Mouse (Mus musculus) erythroid progenitor cell, adult 5-6 weeks (primary cell): ENCODE measurements around the gene Gm49388. TPM values are rescaled to one million over a fixed set of nuclear protein-coding genes. Genes with fewer than 3 reads are reported as not detected.

Experiments used
- ATAC-seq: replicated peaks from 2 replicates; pipeline ENCODE4 v1.8.0; 2016; ENCODE audit warnings: moderate number of reproducible peaks, mild to moderate bottlenecking, moderate TSS enrichment, inconsistent platforms; ENCODE audit not compliant: poor library complexity, low FRiP score, severe bottlenecking
- total RNA-seq, 2 experiments: library from RNA; stranded (forward) in 1 of 2; stranded (reverse) in 1 of 2; fragments of 150-400 nt in 1 of 2; fragments of 186-747, 209-891 nt in 1 of 2; gene quantifications; 2 replicates each; pipeline versions ENCODE4 v1.2.3 to v1.2.4; 2015 to 2017; ENCODE audit warnings: low replicate concordance in 2 of 2

The Gm49388 gene
- total RNA-seq, 2 experiments from 2014 or later = 4.5 to 10.9 TPM

GRCm38 (mm10) chr7:127800435-127801009 is 15.1 kb downstream of the Gm49388 start, which contains the start of gene Hsd3b7:
Gene Hsd3b7 (plus strand): TSS chr7:127800604.
- peak; percentile 58 for ATAC-seq

- no peak for ATAC-seq
Observed at GRCm38 (mm10) chr7:127801010-127801621, 15.7 kb downstream of the Gm49388 start.

DNA sequence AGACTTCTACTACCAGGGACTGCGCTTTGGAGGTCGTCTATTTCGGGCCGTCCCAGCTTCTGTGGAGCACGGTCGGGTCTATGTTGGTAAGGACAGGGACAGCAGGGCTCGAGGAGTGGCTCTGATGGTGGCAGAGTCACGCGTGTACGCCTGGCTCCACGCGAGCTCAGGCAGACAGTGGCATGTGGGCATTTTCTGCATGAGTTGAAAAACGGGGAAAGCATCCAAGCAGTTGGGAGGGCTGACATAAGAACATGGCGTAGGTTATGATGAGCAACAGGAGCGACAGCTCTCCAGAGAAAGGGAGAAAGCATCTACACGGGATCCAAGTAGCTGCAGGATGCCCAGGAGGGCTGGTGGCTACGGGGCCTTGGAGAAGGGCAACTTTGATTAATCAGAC is 16.9 kb downstream of the Gm49388 start:
- ATAC-seq = no peak

DNA sequence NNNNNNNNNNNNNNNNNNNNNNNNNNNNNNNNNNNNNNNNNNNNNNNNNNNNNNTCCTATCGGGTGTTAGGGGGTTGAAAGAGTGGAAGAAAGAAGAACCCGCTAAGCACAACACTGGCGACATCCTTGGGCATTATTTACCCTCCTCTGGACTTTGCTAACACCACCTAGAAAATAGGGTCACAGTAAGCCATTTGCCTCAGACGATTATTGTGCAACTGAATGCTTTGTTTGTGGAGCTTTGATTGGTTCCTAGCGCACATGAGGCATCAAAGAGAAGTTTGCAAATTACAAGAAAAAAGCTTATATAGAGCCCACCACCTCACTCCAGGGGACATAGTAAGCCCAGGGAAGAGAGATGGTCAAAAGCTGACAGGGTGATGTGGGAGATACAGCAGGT is 23.4 kb downstream of the Gm49388 start:
- ATAC-seq = no peak

- ATAC-seq = no peak
Observed at GRCm38 (mm10) chr7:127809846-127810245, 24.4 kb downstream of the Gm49388 start.

- no peak for ATAC-seq
Observed at GRCm38 (mm10) chr7:127810650-127811049, 25.2 kb downstream of the Gm49388 start.

DNA sequence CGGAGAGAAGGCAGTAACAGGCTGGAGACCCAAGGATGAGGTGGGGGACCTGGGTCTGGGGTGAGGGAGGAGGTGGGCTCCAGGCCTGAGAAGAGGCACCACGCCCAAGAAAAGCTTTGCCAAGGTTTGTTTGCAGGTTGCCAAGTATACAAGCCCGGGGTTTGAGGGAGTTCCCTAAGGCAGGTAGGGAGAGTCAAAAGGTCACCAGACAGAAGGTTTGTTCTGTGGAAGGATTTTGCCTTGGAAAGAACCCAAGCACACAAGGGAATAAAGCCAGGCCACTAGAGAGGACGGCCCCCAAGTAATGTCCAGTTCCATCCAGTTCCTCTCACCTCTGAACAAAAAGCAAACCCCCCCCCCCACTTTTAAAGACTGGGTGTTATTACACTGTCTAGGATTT is 25.8 kb downstream of the Gm49388 start:
- ATAC-seq = no peak

DNA sequence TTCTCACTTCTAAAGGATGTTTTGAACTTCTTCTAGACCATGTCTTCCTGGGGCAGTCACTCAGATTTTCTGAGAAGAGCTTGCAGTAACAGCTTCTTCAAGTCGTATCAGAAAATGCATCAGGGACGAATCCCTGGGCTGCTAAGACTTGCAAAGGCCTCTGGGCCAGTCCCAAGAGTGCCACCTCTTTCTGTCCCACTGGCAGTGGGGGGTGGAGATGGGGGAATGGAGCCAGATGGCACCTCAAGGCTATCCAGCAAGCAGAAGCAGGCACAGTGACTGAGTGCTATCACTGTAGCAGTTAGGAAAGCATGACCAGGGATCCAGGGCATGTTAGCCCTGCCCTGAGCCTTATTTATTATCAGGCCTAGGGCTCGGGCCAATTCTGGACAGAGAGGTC is 26.9 kb downstream of the Gm49388 start:
- ATAC-seq = no peak

DNA sequence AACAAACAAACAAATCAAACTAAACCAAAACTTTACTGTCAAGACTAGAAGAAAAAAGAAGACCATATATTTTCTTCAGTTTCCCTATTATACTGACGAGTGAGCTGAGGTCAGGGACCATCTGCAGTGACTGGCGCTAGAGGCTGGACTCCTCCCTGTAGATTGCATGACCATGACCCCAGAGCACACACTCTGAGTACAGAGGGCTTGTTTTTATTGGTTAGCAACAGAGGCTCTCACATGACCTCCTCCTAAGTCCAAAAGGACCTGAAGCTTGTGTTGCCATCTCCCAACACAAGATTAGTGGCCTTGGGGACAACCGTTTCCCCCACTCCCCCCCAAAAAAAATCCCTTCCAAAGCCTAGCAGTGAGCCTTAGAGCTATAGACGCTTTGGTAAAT is 28.4 kb downstream of the Gm49388 start:
- no peak for ATAC-seq

DNA sequence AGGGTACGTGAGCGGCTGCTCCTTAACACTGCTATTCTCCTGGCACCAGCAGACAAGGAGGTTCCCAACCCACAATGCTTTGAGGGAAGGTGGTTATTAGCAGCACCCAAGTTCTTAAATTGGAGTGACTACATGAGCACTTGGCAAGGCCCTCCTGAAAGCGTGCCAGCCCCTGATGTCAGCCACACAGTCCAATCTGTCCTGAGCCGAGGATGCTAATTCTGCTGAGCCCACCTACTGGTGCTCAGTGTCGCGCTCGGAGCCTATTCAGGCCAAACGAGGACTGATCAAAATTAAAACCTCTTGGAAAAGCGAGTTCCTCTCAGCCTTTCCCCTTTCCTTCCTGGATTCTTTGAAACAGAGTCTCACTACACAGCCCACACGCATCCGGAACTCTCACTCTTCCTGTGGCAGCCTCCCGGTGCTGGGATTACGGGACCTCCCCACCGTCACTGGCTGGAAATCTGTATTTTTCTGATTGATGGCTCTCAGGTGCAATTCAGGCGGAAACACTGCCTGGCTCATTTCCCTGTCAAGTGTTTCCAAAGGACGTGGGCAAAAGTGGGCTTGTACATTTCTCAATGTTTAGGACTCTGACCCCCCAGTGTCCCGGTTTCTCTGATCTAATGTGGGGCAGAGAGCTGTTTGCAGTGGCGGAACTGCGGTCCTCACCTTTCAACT is 29.0 kb downstream of the Gm49388 start:
- no peak for ATAC-seq

GRCm38 (mm10) chr7:127815116-127815665 is 29.8 kb downstream of the Gm49388 start:
- no peak for ATAC-seq

- ATAC-seq = no peak
Observed at GRCm38 (mm10) chr7:127815954-127816821, 30.8 kb downstream of the Gm49388 start.

- no peak for ATAC-seq
Observed at GRCm38 (mm10) chr7:127817053-127817452, 31.6 kb downstream of the Gm49388 start.

- ATAC-seq = no peak
Observed at GRCm38 (mm10) chr7:127817776-127818175, 32.4 kb downstream of the Gm49388 start.

DNA sequence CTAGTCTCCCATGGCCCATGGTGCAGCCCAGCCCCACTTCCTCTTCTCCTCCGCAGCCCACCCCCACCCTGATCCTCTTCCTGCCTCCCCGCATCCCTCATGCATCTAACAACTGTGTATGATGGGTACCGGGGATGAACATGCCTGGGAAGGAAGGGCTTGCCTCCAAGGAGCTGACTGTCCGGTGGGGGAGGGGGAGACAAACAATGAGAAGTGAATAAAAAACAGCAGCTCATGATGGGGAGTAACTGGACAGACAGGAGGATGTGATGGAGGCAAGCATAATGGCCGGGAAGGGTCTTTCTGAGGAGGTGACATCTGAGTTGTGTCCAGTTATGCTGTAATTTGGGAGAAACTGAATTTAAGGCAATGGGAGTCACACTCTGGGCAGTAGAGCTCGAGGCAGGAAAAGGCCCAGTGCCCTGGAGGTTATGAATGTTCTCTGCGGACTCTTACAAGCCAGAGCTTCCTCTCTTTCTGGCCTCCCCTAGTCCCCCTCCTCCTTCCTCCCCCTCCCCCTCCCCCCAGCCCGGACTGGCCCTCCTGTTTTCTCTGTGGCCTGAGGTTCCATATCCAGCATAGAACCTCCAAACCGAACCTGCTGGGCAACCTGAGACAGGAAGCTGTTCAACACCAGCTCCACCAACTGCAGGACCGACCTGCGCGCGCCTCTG is 35.6 kb downstream of the Gm49388 start:
- ATAC-seq = no peak

GRCm38 (mm10) chr7:127822494-127822893 is 37.1 kb downstream of the Gm49388 start:
- no peak for ATAC-seq

DNA sequence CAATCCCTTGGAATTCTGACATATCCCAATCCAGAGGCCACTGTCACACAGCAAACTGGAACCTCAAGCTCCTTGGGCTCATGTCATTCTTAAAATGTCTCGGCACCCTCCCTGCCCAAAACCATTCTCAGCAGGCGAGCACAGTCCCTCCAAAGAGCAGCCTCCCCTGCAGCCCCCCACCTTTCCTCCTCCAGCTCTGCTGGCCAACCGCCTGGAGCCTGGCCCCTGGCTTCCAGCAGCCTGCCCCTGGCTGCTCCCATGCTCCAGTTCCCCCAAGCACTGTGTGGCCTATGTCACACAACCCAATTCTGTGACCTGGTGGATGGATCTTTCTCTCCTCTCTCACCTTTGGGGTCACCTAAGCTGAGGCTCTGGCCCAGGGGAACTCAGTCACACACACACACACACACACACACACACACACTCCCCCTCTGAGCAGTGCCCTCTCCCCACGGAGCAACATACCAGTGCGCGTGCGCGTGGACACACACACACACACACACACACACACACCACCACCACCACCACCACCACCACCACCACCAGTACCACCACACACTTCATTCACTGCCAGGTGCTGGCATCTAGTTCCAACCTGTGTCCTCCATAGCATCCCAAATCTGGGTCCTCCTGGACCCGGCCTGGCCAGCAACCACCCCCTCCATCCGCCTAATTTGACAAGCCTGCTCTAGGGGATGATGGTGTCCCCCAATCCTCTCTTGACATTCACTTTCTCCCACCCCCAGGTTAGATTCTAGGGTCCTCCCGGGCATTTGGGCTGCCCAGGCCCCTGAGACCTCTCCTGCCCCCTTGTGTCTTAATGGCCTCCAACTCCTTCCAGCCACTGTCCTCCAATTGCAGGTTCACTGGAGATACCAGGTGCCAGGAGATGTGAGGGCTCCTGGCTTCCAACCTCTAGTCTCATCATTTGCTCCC is 38.1 kb downstream of the Gm49388 start:
- ATAC-seq = no peak

- ATAC-seq = no peak
Observed at GRCm38 (mm10) chr7:127824176-127824871, 38.9 kb downstream of the Gm49388 start, which contains the start of the genes Stx4a and Stx1b. Gene Stx4a (plus strand): TSS chr7:127824294. Gene Stx1b (minus strand): TSS chr7:127824549.
